Mouse (Mus musculus) G1E (cell line): ENCODE measurements around the gene Iscu. TPM values are rescaled to one million over a fixed set of nuclear protein-coding genes. Genes with fewer than 3 reads are reported as not detected.
"Not testable (repeated sequence)": the region's sequence is repeated elsewhere in the genome, so short reads cannot be mapped to it uniquely, and the experiment has no call there.

Experiments
- ATAC-seq: 2 replicates; pipeline ENCODE4 v1.8.0; 2016; ENCODE audit warnings: mild to moderate bottlenecking; ENCODE audit not compliant: insufficient number of reproducible peaks, poor library complexity, low FRiP score, severe bottlenecking; ENCODE audit errors: extremely low read depth
- DNase-seq: peaks from one replicate; pipeline ENCODE4 v3.0.0; 2012; ENCODE audit warnings: low spot score
- H3K27me3 ChIP-seq: 2 replicates; pipeline ENCODE4 v1.6.1; 2012; ENCODE audit warnings: mild to moderate bottlenecking, low read length, inconsistent platforms; ENCODE audit not compliant: insufficient read depth
- H3K36me3 ChIP-seq: replicated peaks from 2 replicates; pipeline ENCODE3; 2012; ENCODE audit warnings: mild to moderate bottlenecking, inconsistent platforms
- H3K4me1 ChIP-seq: 2 replicates; pipeline ENCODE4 v1.6.1; 2012; ENCODE audit warnings: low read depth, low read length, inconsistent platforms, mixed read lengths; ENCODE audit not compliant: insufficient read depth
- H3K4me3 ChIP-seq: 2 replicates; pipeline ENCODE4 v1.5.1; 2012; ENCODE audit warnings: low read depth, mild to moderate bottlenecking, inconsistent platforms, low read length, moderate library complexity, mixed read lengths
- H3K9me3 ChIP-seq: replicated peaks from 2 replicates; pipeline ENCODE4 v1.6.1; 2012; ENCODE audit warnings: inconsistent platforms
- CTCF ChIP-seq: IDR thresholded peaks from 2 replicates; pipeline ENCODE4 v1.5.1; 2012; ENCODE audit warnings: low read depth, low read length, inconsistent platforms, mixed read lengths
- GATA1 ChIP-seq: IDR thresholded peaks from 2 replicates; pipeline ENCODE4 v1.6.1; 2012; ENCODE audit warnings: borderline replicate concordance, low read length, inconsistent platforms, mixed read lengths
- GATA2 ChIP-seq: IDR thresholded peaks from 2 replicates; pipeline ENCODE4 v1.6.1; 2012; ENCODE audit warnings: low read depth, low read length, inconsistent platforms, borderline replicate concordance
- POLR2AphosphoS5 ChIP-seq: IDR thresholded peaks from 2 replicates; pipeline ENCODE4 v1.6.1; 2012; ENCODE audit warnings: low read depth, low read length, inconsistent platforms; ENCODE audit not compliant: insufficient replicate concordance
- TAL1 ChIP-seq: conservative IDR thresholded peaks from 2 replicates; pipeline ENCODE4 v1.6.1; 2012; ENCODE audit warnings: low read depth, low read length, inconsistent platforms, mixed read lengths
- polyA plus RNA-seq: library from polyadenylated mRNA; stranded (reverse); fragments of >175 nt; gene quantifications from 2 replicates; pipeline ENCODE4 v1.2.3, GENCODE M21; 2012
- total RNA-seq, 2 experiments: library from RNA; stranded (forward) in 1 of 2; stranded (reverse) in 1 of 2; fragments of 200-1000 nt in 1 of 2; fragments of >200 nt in 1 of 2; fragmentation: Nextera tagmentation in 1 of 2; gene quantifications; 2 replicates each; pipeline ENCODE4 v1.2.3; 2014 to 2017

Iscu gene
- total and polyA plus RNA-seq, 3 experiments: 44.2 to 76.9 (median 50.7) TPM

DNA sequence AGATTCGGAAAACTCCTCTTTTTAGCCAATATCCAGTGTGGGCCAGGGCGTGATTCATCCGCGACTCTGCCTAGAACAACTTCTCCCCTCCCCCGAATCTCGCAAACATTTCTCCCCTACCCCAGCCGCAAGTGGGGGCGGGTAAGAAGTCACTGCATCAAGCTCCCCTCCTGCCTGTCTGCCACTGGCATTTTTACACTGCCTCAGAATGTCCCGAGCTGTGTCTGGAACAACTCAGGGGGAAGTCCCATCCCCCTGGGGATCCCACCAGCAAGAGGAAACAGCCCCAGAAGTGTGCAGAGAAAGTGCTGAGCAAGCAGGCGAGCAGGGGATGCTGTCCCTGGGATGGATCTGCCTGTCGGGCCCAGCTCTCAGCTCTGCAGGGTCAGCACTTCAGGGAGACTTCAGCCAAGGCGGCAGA lies 11.0 kb downstream of the Iscu start:
- H3K4me3 ChIP-seq: no peak overlapping the region
- no peaks in the 10 kb centered on the region for H3K9me3 ChIP-seq
- no peak for ATAC-seq
- H3K4me1 ChIP-seq: no peaks in the 10 kb centered on the region
- no peak for TF ChIP-seq TAL1
- TF ChIP-seq CTCF: no peak
- TF ChIP-seq GATA2: no peak
- no peak for TF ChIP-seq POLR2AphosphoS5
- no peak for TF ChIP-seq GATA1
- H3K36me3 ChIP-seq: peaks cover 9% of the 10 kb centered on the region
- no peak for DNase-seq
- H3K27me3 ChIP-seq: peaks cover 25% of the 10 kb centered on the region; the same call in 1 of the 2 replicates

- not testable (repeated sequence) for DNase-seq, H3K9me3 ChIP-seq, ATAC-seq, H3K4me1 ChIP-seq, H3K4me3 ChIP-seq, H3K36me3 ChIP-seq
- H3K27me3 ChIP-seq: peaks cover 28% of the 10 kb centered on the region; the same call in 1 of the 2 replicates
Measured at GRCm38 (mm10) chr5:113784104-113784503, 11.6 kb downstream of the Iscu start.

DNA sequence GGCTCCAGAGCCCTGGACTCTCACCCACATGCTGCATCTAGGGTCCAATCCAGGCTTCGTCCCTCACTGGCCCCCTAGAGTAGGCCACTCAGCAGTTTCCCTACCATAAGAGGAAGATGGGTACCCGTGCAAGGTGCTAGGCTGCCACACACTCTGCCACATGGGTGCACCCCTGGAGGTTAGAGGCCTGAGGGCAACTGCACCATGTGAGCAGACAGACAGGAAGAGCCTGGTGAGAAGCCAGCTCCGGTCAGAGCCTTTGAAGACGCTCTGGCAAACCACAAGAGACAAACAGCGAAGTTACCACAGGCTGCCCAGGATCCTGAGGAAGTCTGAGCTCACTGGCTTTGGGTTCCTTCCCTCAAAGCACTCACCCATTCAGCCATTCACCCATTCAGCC lies 14.4 kb downstream of the Iscu start:
- Histone ChIP-seq H3K36me3 (no peaks in the 10 kb centered on the region), H3K9me3 (no peaks in the 10 kb centered on the region), H3K4me3 (no peak overlapping the region), H3K27me3 (peaks cover 29% of the 10 kb centered on the region), H3K4me1 (no peaks in the 10 kb centered on the region)
- no peak for DNase-seq
- no peak for ATAC-seq
- no peak for TF ChIP-seq POLR2AphosphoS5
- no peak for TF ChIP-seq TAL1

GRCm38 (mm10) chr5:113788645-113789044 lies 16.1 kb downstream of the Iscu start:
- no peak for ATAC-seq
- TF ChIP-seq TAL1: no peak
- TF ChIP-seq POLR2AphosphoS5: no peak
- TF ChIP-seq GATA2: no peak
- no peak for TF ChIP-seq CTCF
- TF ChIP-seq GATA1: no peak
- DNase-seq: no peak
- Histone ChIP-seq H3K27me3 (peaks cover 30% of the 10 kb centered on the region), H3K9me3 (no peaks in the 10 kb centered on the region), H3K36me3 (no peaks in the 10 kb centered on the region), H3K4me3 (no peak overlapping the region), H3K4me1 (no peaks in the 10 kb centered on the region)

GRCm38 (mm10) chr5:113789075-113789788 lies 16.7 kb downstream of the Iscu start:
- Histone ChIP-seq H3K36me3 (no peaks in the 10 kb centered on the region), H3K4me3 (no peak overlapping the region), H3K9me3 (no peaks in the 10 kb centered on the region), H3K27me3 (peaks cover 29% of the 10 kb centered on the region), H3K4me1 (no peaks in the 10 kb centered on the region)
- TF ChIP-seq POLR2AphosphoS5: no peak
- no peak for TF ChIP-seq GATA2
- TF ChIP-seq TAL1: no peak
- no peak for TF ChIP-seq CTCF
- no peak for TF ChIP-seq GATA1
- no peak for ATAC-seq
- DNase-seq: no peak

DNA sequence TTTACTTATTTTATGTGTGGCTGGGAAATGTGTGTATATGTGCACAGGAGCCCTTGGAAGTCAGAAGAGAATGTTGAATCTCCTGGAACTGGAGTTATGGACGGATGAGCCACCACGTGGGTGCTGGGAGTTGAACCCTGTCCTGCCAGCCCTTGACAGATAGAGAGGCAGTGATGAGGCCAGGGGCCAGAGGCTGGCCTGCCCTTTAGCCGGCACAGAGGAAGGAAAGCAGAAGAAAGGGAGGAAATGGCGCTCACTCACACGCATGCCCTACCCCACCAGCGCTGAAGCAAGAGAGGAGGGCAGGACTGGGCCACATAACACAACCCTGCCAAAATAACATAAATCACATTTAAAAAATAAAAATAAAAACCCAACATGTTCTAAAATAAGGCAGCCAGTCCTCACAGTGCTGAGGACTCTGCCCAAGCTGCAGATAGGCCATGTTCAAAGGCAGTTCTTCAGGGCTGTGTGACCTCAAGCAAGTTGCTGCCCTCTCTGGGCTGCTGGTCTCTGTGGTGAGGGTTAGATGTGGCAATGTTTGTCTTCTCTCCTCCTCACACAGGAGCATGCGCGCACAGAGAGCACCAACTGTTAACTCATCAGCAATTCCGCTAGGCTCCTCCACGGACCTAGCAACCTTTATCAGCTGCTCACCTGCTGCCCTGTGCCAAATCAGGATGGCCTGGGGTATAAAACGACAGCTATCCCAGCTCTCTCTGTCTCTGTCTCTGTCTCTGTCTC lies 18.1 kb downstream of the Iscu start:
- no peaks in the 10 kb centered on the region for H3K36me3 ChIP-seq
- H3K4me1 ChIP-seq: no peaks in the 10 kb centered on the region
- TF ChIP-seq GATA1: no peak
- no peak for TF ChIP-seq CTCF
- TF ChIP-seq GATA2: no peak
- no peak for TF ChIP-seq TAL1
- TF ChIP-seq POLR2AphosphoS5: no peak
- DNase-seq (no peak), ATAC-seq (no peak)
- no peak overlapping the region for H3K4me3 ChIP-seq
- peaks cover 37% of the 10 kb centered on the region for H3K27me3 ChIP-seq
- H3K9me3 ChIP-seq: no peaks in the 10 kb centered on the region
